Mouse (Mus musculus) left cerebral cortex, postnatal 36 days (tissue): ENCODE results near the gene Mid1. TPM values are rescaled to one million over a fixed set of nuclear protein-coding genes. Genes with fewer than 3 reads are reported as not detected.

Source experiments
- DNase-seq, 2 experiments: peaks; one replicate each; pipeline ENCODE4 v3.0.0; 2021 to 2022; ENCODE audit warnings: low spot score in 2 of 2, mixed read lengths in 1 of 2
- intact Hi-C: fragments of 180-260 bp; cut with DNase I; formaldehyde crosslinking; loops from one replicate; pipeline ENCODE4 v1.15.1; 2025
- total RNA-seq, 2 experiments: library from RNA; stranded (reverse); gene quantifications; 2 replicates each; pipeline ENCODE4 v1.2.3; 2021

Mid1 gene
- 10 to 100 TPM; 12.8 to 23.1 TPM for total RNA-seq

DNA sequence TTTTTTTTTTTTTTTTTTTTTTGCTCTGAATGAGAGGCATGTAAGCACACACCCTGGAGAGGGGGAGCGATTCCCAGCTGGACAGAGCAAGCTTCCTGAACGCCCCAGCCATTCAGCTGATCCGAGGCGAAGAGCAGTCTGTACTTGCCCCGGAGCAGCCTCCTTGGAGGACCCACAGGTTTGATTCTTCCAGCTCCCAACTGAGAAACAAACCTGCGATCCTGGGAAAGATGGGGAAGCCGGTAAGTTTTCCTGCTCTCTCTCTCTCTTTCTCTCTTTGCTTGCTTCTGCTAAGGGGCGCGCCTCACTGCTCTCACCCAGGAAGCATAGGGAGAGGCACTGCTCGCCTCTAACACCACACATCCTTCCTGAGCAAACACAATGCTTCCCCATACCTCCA lies at the start of gene Mid1:
Mid1 (plus strand) TSS at position 69 of the 400 bp plus-strand sequence.
- DNase-seq, result peak in 1 of 2 experiments; percentile 3
- intact Hi-C loops, result no loop called here

- intact Hi-C loops, result no loop called here
- no peak for DNase-seq
Observed at GRCm38 (mm10) chrX:169673056-169673455, 11.9 kb upstream of the Mid1 start.

- intact Hi-C loops, result no loop called here
- DNase-seq, result no peak
Observed at GRCm38 (mm10) chrX:169676313-169676712, 8.7 kb upstream of the Mid1 start.

GRCm38 (mm10) chrX:169685731-169686130 lies 732 bp downstream of the Mid1 start:
- intact Hi-C loops, result no loop called here
- DNase-seq, result no peak

DNA sequence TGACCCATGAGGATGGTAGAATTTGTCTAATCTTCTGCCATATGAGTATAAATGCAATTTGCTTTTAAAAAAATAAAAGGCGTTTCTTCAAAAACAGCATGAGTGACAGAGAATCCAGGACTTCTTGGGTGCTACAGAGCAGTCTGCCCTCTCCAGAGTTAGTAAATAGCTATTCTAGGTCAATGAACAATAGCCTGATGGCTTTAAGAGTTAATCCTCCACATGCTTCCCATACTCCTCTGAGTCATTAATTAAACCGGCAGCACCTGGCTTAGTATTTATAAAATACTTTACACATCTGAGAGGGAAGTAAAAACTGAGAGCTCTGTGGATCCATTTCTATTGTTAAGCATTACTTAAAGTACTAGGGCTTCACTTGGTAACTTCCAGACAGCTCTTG lies 6.2 kb downstream of the Mid1 start:
- DNase-seq, result no peak
- intact Hi-C loops, result no loop called here

DNA sequence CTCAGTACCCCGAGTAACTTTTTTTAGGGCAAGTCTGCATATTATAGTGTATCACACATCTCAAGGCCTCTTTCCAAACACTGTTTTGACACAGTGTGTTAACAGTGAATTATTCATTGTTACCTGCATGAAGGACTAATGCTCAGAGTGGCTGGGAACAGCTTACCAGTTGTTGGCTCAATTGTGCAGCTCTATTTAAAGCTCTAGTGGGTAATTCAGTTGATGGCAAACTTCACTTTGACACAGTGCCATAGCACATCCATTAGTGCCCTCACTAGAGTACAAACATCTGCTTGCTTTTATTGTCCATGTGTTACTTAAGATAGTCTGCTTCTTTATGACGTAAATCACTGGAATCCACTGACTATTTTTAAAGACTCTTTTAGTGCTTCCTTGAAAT lies 6.7 kb downstream of the Mid1 start:
- DNase-seq, result no peak
- intact Hi-C loops, result no loop called here

DNA sequence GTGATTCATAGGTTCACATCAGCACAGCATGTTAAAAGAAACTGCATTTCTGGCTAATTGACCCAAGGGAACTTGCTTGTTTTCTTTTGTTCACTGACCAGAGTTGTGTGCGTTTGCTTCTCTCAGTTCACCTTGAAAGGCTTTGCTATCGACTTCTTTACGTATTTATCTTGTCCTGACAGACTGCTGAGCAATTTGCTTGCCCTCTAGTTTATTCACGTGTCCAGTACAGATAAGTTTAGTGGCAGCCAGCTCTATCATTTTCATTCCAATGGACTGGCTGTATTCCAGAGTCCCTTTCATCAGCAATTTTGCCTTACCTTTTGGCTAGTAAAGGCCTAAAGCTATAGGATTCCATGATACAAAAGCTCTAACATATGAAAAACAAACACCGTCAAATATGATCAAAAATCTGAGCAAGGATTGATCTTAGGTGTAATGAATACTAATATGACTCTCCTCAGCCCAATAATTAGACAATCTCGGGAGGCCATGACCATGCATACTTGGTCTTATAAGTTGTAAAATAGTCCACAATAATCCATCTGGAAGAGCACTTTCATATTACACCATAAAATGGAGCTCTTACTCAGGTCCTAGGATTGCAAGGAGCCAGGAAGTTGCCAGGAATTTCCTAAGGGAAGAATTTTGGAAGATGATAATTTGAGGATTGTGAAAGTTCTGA lies 7.4 kb downstream of the Mid1 start:
- intact Hi-C loops, result no loop called here
- DNase-seq, result no peak

DNA sequence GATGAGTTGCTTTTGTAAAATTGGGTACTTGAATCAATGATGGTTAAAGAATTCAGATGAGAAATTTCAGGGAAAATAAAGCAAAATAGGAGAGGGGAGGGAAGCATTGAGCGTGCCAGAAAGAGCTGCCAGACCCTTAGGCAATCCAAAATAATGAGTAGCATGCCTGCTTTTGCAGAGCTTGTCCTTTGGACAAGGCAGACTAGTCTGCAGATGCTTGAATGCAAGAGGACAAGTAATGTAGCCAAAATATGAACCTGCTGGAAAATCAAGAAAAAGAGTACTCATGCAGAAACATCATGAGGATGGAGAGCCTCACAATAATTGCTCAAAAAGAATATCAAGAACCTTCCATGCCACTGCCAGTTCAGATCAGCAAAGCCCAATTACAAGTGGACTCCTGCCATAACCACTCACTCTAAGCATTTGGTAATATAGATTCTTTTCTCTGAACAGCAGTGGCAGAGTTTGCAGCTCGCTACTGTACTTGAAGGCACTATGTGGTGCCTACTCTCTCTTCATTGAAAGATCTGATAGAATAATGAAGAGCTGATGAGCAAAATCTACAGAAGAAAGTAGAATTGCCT lies 19.1 kb downstream of the Mid1 start:
- intact Hi-C loops, result no loop called here
- DNase-seq, result no peak

- intact Hi-C loops, result no loop called here
- no peak for DNase-seq
Observed at GRCm38 (mm10) chrX:169723511-169723910, 38.5 kb downstream of the Mid1 start.

GRCm38 (mm10) chrX:169735387-169735969 lies 50.5 kb downstream of the Mid1 start:
- no peak for DNase-seq
- intact Hi-C loops, result no loop called here

- no peak for DNase-seq
- intact Hi-C loops, result no loop called here
Observed at GRCm38 (mm10) chrX:169758001-169758400, 73.0 kb downstream of the Mid1 start.

GRCm38 (mm10) chrX:169779535-169779934 lies 94.5 kb downstream of the Mid1 start, which contains the start of gene 4933400A11Rik:
Gene 4933400A11Rik (minus strand): TSS chrX:169779635.
- no peak for DNase-seq
- intact Hi-C loops, result no loop called here

- no peak for DNase-seq
- intact Hi-C loops, result loop anchor here (10.0 kb wide), 1 partner anchor 455 kb away; no protein-coding TSS in a partner anchor
Observed at GRCm38 (mm10) chrX:169789702-169790101, 104.7 kb downstream of the Mid1 start.

- DNase-seq, result no peak
- intact Hi-C loops, result loop anchor here (10.0 kb wide), 1 partner anchor 458 kb away; no protein-coding TSS in a partner anchor
Observed at GRCm38 (mm10) chrX:169792879-169793278, 107.9 kb downstream of the Mid1 start.

- intact Hi-C loops, result loop anchor here (10.0 kb wide), 1 partner anchor 460 kb away; no protein-coding TSS in a partner anchor
- no peak for DNase-seq
Observed at GRCm38 (mm10) chrX:169794421-169794820, 109.4 kb downstream of the Mid1 start.

DNA sequence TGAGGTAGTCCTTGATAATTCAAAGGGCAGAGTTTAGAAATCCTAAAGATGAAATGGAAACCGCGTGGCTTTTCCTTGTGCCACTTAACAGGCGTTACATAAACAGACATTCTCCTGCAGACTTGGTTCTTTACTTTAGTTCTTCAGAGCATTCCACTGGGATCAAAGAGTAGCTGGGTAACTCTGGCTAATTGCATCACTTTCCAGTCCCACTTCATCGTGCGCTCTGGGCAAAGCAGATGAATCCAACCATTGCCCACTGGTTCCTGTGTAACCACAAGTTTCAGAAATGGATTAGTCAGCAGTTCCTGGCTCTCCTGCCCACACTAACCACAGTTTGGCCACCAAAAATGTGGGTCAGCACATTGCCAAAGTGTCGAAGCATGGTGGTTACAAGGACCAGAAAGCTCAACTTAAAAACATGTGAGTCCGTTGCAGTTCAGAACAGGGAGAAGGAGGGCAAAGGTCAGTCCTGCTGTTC lies 109.9 kb downstream of the Mid1 start:
- no peak for DNase-seq
- intact Hi-C loops, result loop anchor here (5.0 to 10.0 kb wide), 3 partner anchors 87 to 460 kb away; no protein-coding TSS in a partner anchor

DNA sequence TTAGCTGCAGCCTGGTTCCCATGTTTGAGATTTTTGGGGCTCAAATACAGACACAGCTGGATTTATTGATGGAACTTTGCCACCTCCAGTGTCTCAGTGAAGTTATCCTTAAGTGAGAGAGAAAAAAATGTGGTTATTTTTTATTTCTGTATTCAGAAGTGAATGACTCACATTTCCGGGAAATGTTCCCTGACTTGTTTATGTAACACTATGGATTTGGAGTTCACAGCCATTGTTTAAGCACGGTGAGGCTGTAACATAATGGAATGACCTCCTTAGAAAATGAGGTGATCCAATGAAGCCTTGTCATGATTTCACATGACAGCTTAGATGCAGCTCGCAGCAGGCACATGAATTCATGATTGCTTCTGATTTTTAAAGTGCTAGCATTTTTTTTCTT lies 112.1 kb downstream of the Mid1 start:
- DNase-seq, result no peak
- intact Hi-C loops, result loop anchor here (5.0 to 10.0 kb wide), 3 partner anchors 85 to 462 kb away; no protein-coding TSS in a partner anchor

GRCm38 (mm10) chrX:169798987-169799680 lies 114.1 kb downstream of the Mid1 start:
- no peak for DNase-seq
- intact Hi-C loops, result loop anchor here (5.0 to 10.0 kb wide), 3 partner anchors 83 to 464 kb away; no protein-coding TSS in a partner anchor

- no peak for DNase-seq
- intact Hi-C loops, result no loop called here
Observed at GRCm38 (mm10) chrX:169800238-169800637, 115.2 kb downstream of the Mid1 start.

DNA sequence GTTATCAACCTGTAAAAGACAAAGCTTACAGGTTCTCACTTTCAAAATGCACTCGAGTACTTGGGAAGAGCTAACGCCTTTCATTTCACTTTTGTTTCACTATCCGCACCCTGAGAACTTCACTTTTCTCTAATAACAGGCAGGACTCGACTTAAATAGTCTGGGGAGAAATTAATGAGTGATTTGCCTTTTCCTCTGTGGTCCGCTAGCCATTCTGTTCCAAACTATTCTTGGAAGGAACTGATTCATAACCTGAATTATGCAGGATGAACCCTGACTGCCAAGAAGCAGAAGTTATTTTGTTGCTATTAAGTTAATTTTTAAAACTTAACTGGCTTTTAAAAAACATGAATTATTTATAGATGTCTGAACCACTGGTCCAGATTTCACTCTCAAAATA lies 120.8 kb downstream of the Mid1 start:
- intact Hi-C loops, result no loop called here
- no peak for DNase-seq
